Mouse (Mus musculus): ENCODE data around the gene Uckl1.

DNA sequence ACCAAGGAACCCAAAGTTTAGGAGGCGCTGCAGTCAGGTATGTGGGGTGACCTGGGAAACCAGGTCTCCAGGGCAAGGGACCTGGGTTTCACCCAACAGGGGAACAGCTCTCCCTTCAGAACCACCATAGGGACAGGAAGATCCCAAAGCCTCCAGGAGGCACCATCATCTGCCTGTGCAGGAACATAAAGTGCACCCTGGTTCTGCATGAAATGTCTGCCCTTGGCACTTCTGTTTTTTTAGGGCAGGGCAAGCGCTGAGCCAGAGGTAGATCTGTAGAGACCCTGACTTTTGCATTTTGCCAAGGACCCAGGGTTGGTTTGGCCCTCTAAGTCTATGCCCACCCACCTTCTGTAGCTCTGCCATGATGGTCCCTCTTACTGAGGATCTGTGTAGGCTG, 2.3 kb downstream of the Uckl1 start:
- TF ChIP-seq POLR2A (IDR thresholded peaks at IDR 0.05; ENCODE audit: low read depth, low read length) (no peak), CTCF (IDR thresholded peaks at IDR 0.05; ENCODE audit: borderline replicate concordance, insufficient read depth, low read length) (no peak)

Data from embryonic fibroblast, embryonic 13.5 days (primary cell).